Mouse (Mus musculus) embryo, embryonic 10 days (tissue): ENCODE data around the gene Atp5b.
A peak's percentile ranks its signal among the peaks of the same experiment; 100 is the strongest.

Experiments
- DNase-seq: peaks from one replicate; pipeline ENCODE4 v3.0.0-alpha.2; 2015; ENCODE audit warnings: low spot score

The Atp5b gene

DNA sequence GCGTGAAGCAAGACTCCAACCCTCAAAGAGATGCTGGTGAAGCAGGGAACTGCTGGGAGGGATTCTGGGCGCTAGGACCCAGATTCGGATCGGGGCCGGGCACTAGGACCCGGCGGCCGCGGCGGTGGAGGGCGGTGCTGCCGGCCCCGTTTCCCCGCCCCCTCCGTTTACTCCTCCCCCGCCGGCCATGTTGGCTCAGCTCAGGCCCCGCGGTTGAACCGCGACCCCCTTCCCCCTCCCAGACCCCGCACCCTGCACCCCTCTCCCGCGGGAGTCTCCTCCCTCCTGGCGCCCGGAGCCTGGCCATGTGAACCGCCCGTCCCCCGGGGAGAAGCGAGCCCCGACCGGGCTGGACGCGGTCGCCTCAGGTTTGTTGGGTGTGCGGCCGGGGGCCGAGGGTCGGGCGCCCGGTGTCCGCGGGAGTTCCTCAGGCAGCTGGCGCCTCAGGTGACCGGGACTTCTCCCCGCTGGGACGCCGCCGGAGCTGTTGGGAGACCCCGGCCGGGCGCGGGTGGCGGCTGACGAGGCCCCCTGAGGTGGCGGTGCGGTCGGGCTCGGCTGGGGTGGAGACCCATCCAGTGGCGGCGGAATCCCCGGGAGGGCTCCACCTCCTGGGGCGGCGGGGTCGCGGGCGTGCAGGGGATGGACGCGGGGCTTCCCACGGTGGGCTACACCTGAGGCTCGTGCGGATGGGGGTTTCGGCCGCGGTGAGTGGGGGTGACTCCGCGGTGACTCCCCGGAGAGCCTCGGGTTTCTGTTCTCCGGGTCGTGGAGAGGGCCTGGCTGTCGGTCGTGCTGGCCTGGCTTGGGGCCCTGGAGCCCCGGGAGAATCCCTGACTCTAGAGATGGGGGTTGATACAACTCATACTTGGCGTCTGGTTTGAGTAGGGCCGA lies 13.9 kb downstream of the Atp5b start:
- peak; percentile 90 for DNase-seq

DNA sequence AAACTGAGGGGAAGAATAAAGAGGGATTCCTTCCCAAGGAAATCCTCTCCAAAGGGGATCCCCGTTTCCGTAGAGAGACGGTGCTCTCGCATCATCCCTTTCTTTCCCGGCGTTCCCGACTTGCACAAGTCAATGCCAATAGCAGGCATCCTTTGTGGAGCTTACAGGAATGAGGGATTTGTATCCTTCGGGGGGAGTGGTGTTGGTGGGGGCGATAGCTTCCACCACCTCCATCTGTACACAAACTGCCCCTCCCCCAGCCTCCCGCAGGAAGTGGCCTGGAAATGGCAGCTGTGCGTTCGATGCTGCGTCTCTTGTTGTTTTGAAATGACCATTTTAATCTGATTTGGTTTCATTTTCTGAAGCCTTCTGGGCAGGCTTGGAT lies 14.5 kb downstream of the Atp5b start:
- peak; percentile 62 for DNase-seq

DNA sequence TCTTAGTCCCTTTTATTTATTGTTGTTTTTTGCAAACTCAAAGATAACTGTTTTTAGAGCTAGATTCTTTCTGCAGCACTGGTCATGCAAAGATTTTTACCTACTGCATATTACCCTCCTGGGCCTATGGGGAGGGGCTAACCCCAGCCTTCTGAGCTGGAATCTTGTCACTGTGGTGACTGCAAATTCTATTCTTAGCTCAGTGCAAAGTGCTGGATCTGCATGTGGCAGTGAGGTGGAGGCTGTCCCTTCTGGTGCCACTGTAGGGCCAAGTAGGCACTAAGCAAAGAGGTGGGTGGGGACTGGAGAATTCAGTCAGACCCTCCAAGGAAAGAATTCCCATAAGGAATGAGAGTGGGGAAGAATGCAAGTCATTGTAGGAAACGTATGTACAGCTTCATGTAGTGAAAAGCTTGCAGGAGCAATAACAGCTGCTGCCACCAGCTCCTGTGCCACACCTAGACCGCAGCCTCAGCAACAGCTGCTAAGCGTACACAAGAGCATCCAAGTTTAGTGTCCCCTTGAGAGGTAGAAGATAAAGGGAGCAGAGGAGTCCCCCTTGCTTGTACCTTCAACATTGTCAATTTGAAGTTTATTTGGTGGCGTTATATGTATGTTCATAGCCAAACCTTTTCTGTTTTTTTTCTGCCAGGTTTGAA lies 27.2 kb downstream of the Atp5b start:
- DNase-seq: no peak

DNA sequence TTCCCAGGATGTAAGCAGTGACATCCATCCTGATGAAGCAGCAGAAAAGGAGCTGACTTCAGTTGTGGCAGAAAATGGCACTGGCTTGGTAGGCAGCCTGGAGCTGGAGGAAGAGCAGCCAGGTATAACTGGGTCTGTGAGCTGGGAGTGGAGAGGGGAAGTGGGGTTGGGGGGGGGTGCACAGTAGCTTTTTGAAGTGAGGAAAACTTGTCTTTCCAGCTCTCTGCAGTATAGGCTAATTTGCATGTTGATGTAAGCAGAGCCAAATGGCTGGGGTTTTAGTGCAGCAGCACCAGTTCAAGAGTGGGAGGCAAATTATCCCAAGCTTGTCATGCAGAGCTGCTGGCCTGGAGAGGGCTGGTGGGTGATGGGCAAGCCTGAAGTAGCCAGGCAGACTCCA lies 28.2 kb downstream of the Atp5b start:
- no peak for DNase-seq

DNA sequence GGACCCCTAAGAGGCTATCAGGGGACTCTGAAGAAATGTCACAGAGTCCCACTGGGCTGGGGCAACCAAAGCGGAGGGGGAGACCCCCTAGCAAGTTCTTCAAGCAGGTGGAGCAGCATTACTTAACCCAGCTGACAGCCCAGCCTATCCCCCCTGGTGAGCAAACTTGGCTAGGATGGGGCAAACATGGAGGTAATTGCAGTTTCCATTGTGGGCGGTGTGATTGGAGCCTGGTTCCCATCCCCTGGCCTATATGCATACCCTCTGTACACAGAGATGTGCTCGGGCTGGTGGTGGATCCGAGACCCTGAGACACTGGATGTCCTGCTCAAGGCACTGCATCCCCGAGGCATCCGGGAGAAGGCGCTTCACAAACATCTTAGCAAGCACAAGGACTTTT lies 40.8 kb downstream of the Atp5b start:
- no peak for DNase-seq

DNA sequence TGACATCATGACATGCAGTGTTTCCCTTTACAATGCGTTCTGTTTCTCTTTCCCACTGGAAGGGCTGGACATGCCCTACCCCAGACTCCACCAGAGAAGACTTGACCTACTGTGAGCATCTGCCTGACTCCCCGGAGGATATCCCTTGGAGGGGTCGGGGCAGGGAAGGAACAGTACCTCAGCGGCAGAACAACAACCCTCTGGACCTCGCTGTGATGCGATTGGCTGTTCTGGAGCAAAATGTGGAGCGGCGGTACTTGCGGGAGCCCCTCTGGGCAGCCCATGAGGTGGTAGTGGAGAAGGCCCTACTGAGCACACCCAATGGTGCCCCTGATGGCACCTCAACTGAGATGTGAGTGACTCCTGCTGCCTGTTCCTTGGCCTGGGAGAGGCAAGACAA lies 41.8 kb downstream of the Atp5b start:
- no peak for DNase-seq

DNA sequence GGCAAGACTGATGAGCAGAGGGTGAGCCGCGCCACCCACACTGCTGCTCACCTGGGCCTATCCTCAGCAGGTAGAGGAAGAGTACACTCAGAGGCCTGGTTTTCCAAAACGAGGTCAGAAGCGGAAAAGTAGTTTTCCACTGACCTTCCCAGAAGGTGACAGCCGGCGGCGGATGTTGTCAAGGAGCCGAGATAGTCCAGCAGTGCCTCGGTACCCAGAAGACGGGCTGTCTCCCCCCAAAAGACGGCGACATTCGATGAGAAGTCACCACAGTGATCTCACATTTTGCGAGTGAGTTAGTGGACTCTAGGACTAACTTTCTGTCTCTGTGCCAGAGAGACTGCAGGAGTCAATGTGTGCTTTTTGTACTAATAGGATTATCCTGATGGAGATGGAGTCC lies 42.9 kb downstream of the Atp5b start:
- no peak for DNase-seq

DNA sequence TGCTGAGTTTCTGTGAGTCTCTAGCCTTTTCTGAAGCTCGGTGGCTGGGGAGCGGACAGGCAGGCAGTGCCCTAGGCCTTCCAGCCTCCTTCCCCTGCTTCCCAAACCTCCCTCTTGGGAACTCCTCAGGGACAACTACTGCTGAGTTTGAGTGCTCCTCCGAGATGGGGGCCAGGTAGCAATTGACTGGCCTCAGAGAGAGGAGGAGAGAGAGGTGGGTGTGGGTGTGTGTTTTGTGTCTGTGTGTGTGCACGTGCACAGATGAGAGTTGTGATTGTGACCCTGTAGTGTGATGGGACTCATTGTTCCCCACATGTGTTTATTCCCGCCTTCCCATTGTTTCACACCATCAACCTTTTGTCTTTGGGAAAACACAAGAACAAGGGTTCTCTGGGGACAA lies 44.4 kb downstream of the Atp5b start:
- no peak for DNase-seq

DNA sequence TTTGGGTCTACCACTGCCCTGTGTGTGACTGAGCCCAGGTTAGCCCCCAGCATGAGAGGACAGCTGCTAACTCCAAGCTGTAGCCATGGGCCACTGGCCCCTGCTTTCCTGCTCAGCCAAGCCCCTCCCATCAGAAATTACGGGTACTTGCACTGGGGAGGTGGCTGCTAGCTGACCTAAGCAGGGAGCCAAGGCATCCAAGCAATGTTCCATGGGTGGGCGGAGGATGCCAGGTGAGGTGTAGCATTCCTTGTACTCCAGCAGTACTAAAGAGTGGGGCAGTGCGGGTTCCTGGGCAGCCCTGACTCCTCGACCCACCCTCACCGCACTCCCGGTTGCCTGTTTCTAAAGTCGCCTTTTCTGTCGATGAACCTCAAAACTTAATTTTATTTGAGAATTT lies 45.1 kb downstream of the Atp5b start:
- no peak for DNase-seq

DNA sequence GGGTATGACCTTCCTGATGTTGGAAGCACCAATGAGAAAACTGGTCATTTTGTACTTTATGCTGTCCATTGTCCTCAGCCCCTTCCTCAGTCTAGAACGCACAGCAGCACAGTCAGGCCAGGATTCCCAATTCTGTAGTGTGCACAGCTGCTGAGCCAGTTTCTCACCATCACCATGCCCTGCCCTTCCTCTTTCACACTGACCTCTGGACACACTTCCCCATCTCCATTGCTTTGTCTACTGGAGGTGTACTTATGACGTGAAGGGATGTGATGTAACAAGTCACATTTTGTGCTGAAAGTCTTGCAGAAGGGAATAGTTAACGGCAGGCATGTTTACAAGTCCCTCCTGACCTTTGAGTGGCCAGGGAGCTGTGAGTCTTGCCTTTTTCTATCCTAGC lies 48.2 kb downstream of the Atp5b start:
- DNase-seq: no peak

DNA sequence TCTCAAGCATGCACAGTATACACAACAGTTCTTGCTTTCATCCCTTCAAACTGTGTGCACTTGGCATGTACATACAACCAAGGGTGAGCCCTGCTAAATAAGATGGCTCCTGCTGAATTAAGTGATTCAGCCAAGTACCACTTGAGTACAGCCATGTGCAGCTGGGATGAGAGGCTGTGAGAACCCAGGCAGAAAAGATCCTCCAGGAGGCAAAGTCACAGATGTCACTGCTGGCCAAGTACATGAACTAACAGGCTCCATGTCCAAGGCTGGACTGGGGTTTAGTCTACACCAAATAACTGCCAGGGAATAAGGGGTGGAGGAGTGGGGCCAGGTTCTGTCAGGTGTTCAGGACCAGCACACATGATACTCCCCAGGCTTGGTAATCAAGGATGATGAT lies 48.7 kb downstream of the Atp5b start:
- no peak for DNase-seq

DNA sequence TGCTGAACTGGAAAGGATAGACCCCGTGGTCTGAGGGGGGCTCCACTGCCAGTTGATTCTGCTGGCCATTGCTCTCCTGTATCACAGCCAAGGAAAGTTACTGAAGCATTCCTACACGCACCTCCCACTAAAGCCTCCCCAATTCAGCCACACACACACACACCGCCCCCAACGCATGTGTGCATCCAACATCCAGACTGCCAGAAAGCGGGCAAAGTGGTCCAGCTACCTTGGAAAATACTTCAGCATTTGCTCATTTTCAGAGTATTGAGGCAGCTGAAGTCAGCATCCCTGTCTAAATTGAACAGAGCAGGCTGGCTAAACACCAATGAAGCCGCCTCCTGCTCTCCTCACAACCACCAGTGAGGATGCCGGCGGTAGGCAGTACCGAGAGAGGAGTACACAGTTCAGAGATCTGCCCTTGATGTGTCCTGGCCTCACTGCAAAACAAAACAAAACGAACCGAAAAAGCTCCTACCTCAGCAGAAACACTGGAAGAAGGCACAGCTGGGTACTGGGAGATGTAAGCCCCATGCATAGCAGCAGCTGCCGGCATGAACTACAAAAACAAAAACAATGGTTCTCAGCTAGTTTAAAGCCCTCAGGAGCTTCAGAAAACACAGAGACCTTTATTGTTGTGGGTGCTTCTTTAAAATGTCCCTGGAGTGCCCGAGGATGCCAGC lies 50.7 kb downstream of the Atp5b start:
- DNase-seq: no peak

DNA sequence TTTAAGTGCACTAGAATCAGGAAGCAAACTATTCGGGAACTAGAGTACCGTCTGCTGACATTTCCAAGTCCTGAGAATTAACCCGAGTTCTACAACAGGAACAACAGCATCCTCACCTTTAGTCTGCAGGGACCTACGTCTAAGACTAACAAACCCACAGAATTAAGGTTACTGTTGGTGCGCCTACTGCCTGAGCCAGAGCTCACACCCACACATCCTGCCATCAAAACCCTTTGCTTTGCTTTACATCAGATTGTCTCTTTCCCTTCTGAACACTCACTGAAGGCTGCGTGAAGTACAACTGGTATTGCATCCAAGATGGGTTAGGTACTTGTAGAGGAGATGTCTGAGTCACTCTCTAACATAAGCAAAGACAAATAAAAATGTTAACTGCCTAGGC lies 52.3 kb downstream of the Atp5b start:
- DNase-seq: no peak
